Mouse (Mus musculus): Measurements from ENCODE around the gene Actl6a.

DNA sequence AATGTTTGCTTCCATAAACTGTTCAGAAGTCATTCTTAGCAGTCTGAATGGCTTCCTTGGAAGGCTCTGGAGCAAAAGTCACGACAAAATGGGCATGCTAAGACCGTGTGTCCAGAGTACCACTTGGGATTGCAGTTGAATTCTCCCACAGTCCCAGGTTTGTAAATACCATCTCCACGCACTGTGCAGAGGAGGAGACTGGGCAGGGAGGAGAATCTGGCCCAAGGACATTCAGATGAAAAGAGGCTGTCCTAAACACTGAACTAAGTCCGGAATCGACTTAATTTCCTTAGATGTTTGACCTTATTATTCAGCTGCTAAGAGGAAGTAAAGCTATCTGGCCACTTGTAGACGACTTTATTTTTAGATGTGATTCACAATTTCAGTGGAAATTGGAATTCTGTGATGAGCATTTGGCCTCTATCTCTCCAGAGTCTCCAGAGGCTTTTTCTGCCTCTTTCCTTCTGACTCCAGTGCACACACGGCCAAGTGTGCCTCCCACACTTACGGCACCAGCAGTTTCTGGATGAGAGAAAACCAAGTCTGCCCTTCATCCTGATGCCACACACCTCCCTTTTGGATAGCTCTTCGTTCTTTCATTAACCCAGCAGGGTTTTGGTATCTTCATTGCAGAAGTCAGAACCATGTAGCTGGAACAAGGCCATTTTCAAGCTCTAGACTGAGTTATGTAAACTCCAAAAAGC, 37.7 kb upstream of the Actl6a start:
- TF ChIP-seq CTCF (IDR thresholded peaks at IDR 0.05; ENCODE audit: low read depth) (no peak), EP300 (IDR thresholded peaks at IDR 0.05; ENCODE audit: low read depth) (no peak)

Measured in heart, postnatal 0 days (tissue).